Mouse (Mus musculus) cerebellum, postnatal 14 days (tissue): ENCODE measurements around the gene Olfr855.

Experiments
- DNase-seq, 2 experiments: peaks; one replicate each; pipeline ENCODE4 v3.0.0; 2021; ENCODE audit warnings: mixed read lengths in 2 of 2

Olfr855 gene

DNA sequence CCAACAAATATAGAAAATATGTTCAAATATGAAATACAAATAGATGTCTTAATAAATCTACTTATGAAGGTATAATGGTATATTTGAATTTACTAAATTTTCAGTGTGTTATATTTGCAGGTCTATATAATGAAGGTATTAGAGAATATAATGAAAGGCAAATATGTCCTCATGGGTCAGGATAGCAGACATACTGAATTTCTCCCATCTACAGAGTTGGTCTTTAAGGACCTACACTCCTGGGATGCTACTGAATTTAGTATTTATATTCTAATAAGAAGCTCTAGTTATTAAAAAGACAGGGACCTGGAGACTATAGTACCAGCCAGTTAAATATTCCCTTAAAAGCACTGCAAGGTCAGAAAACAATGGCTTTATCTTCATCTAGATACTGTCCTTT lies at the start of gene Olfr855:
TSS of gene Olfr855 (plus strand) at position 301 of the 400 bp plus-strand sequence.
- DNase-seq = no peak

DNA sequence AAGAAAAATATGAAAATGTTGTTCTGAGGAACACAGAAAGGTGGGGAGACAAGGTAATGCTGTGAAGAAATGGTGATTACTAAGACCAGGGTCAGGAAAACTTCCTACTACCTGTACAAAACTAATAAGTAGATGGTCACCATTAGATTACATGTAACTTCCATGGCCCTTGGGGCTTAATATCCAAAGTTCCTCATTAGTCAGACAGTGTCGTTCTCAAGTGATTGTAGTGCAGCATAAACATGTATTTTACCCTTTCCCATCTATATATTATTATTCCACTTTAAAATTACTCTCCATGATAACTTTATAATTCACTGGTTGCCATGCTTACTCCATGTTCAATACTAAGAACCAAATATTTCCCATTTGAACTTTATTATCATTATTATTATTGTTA lies 41.4 kb upstream of the Olfr855 start, which contains the start of gene Olfr853:
TSS of gene Olfr853 (minus strand) at position 101 of the 400 bp plus-strand sequence.
- no peak for DNase-seq

GRCm38 (mm10) chr9:19567282-19567681 lies 15.1 kb upstream of the Olfr855 start, which contains the start of gene Olfr854:
TSS of gene Olfr854 (minus strand) at chr9:19567382.
- DNase-seq = no peak

GRCm38 (mm10) chr9:19621297-19621696 lies 38.9 kb downstream of the Olfr855 start:
- DNase-seq = peak in 1 of 2 experiments; percentile 8

- peak; percentile 84 to 88 for DNase-seq
Measured at GRCm38 (mm10) chr9:19621843-19622822, 39.7 kb downstream of the Olfr855 start, which contains the start of gene Zfp317. TSS of gene Zfp317 (plus strand) at chr9:19622102.

- no peak for DNase-seq
Measured at GRCm38 (mm10) chr9:19629574-19629973, 47.2 kb downstream of the Olfr855 start.
